Mouse (Mus musculus) embryonic fibroblast, embryonic 13.5 days (primary cell): ENCODE results near the gene Hdac8.

Experiments
- CTCF ChIP-seq: IDR thresholded peaks from 2 replicates; pipeline ENCODE4 v1.5.1; 2011; ENCODE audit warnings: mild to moderate bottlenecking, control low read depth, low read length, moderate library complexity, borderline replicate concordance; ENCODE audit not compliant: insufficient read depth
- POLR2A ChIP-seq: IDR thresholded peaks from 2 replicates; pipeline ENCODE4 v1.6.1; 2011; ENCODE audit warnings: low read depth, mild to moderate bottlenecking, control low read depth, low read length, moderate library complexity

GRCm38 (mm10) chrX:102353412-102353811 lies 151.7 kb downstream of the Hdac8 start:
- TF ChIP-seq POLR2A = no peak
- TF ChIP-seq CTCF = no peak
